Mouse (Mus musculus): ENCODE measurements around the gene Gm5105.

The Gm5105 gene

GRCm38 (mm10) chr3:138067288-138067687 lies at the start of gene Gm5105:
Gene Gm5105 (minus strand): TSS chr3:138067388.
- no peak for DNase-seq (ENCODE audit: low read depth, low spot score)

- DNase-seq (ENCODE audit: low read depth, low spot score): no peak
Measured at GRCm38 (mm10) chr3:138116871-138117270, 49.7 kb upstream of the Gm5105 start.

GRCm38 (mm10) chr3:138114106-138114505 lies 46.9 kb upstream of the Gm5105 start:
- DNase-seq (ENCODE audit: low read depth, low spot score): no peak

GRCm38 (mm10) chr3:138110910-138111782 lies 44.0 kb upstream of the Gm5105 start:
- DNase-seq (ENCODE audit: low read depth, low spot score): no peak

GRCm38 (mm10) chr3:138106887-138107286 lies 39.7 kb upstream of the Gm5105 start:
- no peak for DNase-seq (ENCODE audit: low read depth, low spot score)

- no peak for DNase-seq (ENCODE audit: low read depth, low spot score)
Measured at GRCm38 (mm10) chr3:138105056-138105455, 37.9 kb upstream of the Gm5105 start.

- DNase-seq (ENCODE audit: low read depth, low spot score): no peak
Measured at GRCm38 (mm10) chr3:138103690-138104089, 36.5 kb upstream of the Gm5105 start.

- no peak for DNase-seq (ENCODE audit: low read depth, low spot score)
Measured at GRCm38 (mm10) chr3:138101936-138102335, 34.7 kb upstream of the Gm5105 start.

GRCm38 (mm10) chr3:138097718-138098117 lies 30.5 kb upstream of the Gm5105 start:
- no peak for DNase-seq (ENCODE audit: low read depth, low spot score)

- no peak for DNase-seq (ENCODE audit: low read depth, low spot score)
Measured at GRCm38 (mm10) chr3:138096263-138097028, 29.3 kb upstream of the Gm5105 start.

GRCm38 (mm10) chr3:138095718-138096117 lies 28.5 kb upstream of the Gm5105 start:
- no peak for DNase-seq (ENCODE audit: low read depth, low spot score)

GRCm38 (mm10) chr3:138095301-138095700 lies 28.1 kb upstream of the Gm5105 start:
- DNase-seq (ENCODE audit: low read depth, low spot score): no peak

- no peak for DNase-seq (ENCODE audit: low read depth, low spot score)
Measured at GRCm38 (mm10) chr3:138083896-138084295, 16.7 kb upstream of the Gm5105 start.

- DNase-seq (ENCODE audit: low read depth, low spot score): no peak
Measured at GRCm38 (mm10) chr3:138083073-138083637, 16.0 kb upstream of the Gm5105 start.

GRCm38 (mm10) chr3:138078701-138079100 lies 11.5 kb upstream of the Gm5105 start:
- no peak for DNase-seq (ENCODE audit: low read depth, low spot score)

GRCm38 (mm10) chr3:138077476-138078340 lies 10.5 kb upstream of the Gm5105 start:
- DNase-seq (ENCODE audit: low read depth, low spot score): no peak

GRCm38 (mm10) chr3:138075209-138075608 lies 8.0 kb upstream of the Gm5105 start:
- no peak for DNase-seq (ENCODE audit: low read depth, low spot score)

GRCm38 (mm10) chr3:138074214-138074613 lies 7.0 kb upstream of the Gm5105 start:
- no peak for DNase-seq (ENCODE audit: low read depth, low spot score)

- DNase-seq (ENCODE audit: low read depth, low spot score): no peak
Measured at GRCm38 (mm10) chr3:138071476-138072073, 4.4 kb upstream of the Gm5105 start.

GRCm38 (mm10) chr3:138071004-138071403 lies 3.8 kb upstream of the Gm5105 start:
- DNase-seq (ENCODE audit: low read depth, low spot score): no peak

Data from retina, adult 2 months (tissue).